In the genomic region with DNA sequence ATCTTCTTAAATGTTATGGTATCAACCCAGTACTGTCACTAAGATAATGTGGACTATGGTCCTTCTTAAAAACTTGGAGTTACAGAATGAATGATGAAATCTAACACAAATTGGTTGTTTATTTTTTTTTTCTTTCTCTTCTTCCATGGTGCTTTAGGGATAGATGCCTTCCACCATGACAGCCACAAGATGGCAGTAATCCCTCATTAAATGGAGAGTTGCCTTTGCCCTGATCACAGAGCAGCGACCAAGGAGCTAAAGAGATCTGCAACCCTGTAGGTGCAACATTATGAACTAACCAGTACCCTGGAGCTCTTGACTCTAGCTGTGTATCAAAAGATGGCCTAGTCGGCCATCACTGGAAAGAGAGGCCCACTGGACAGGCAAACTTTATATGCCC, we compare ENCODE assay signal across 8 mouse cellular contexts.
DNase-seq lines count a peak whose midpoint lies in the region; ATAC-seq and TF ChIP-seq lines count a peak whose summit lies in the region.
"Not testable (repeated sequence)": the region's sequence is repeated elsewhere in the genome, so short reads cannot be mapped to it uniquely, and the experiment has no call there.

No protein-coding gene starts in this region.

- H3K27me3 ChIP-seq in MEL (ENCODE audit: control insufficient read depth in 1 of 2, insufficient read depth in 2 of 2, low read length in 2 of 2); forebrain, embryonic 13.5 days; kidney, embryonic 16.5 days (ENCODE audit: insufficient read depth, low read length); midbrain, embryonic 12.5 days: not testable (repeated sequence)

- H3K36me3 ChIP-seq in MEL (ENCODE audit: control insufficient read depth in 1 of 2, insufficient read depth in 2 of 2, low read length in 2 of 2); forebrain, embryonic 13.5 days (ENCODE audit: poor library complexity, severe bottlenecking); kidney, embryonic 16.5 days (ENCODE audit: insufficient read depth, low read length); midbrain, embryonic 12.5 days: not testable (repeated sequence)

- TF ChIP-seq POLR2A in MEL (IDR thresholded peaks at IDR 0.05; ENCODE audit: control insufficient read depth in 1 of 2, insufficient read depth in 1 of 2, low read depth in 1 of 2, low read length in 2 of 2, poor library complexity in 1 of 2) = not testable (repeated sequence)

- H3K9me3 ChIP-seq in MEL (replicated peaks; ENCODE audit: insufficient read depth, low read length); forebrain, embryonic 13.5 days (replicated peaks); kidney, embryonic 16.5 days (ENCODE audit: low read length); midbrain, embryonic 12.5 days: not testable (repeated sequence)

- peak; percentile 92 for ATAC-seq in forebrain, embryonic 13.5 days
- ATAC-seq in kidney, embryonic 16.5 days (ENCODE audit: low FRiP score, low TSS enrichment) = peak; percentile 82; the same call in 1 of the 2 replicates
- ATAC-seq in midbrain, embryonic 12.5 days (ENCODE audit: low FRiP score, low read depth) = peak; percentile 75

- not testable (repeated sequence) for H3K79me2 ChIP-seq in MEL (ENCODE audit: control insufficient read depth, insufficient read depth, low read length, poor library complexity)

- DNase-seq in MEL (ENCODE audit: low read depth, low spot score) = peak; percentile 38
- peak; percentile 2 for DNase-seq in cerebellum, adult 11-12 months
- peak; percentile 2 to 5 for DNase-seq in heart, postnatal 36 days
- peak; percentile 17 to 25 for DNase-seq in left cerebral cortex, postnatal 36 days (ENCODE audit: low spot score in 2 of 2)
- DNase-seq in right cerebral cortex, postnatal 25 days = peak; percentile 18

- not testable (repeated sequence) for TF ChIP-seq EP300 in MEL (IDR thresholded peaks at IDR 0.05; ENCODE audit: low read depth in 1 of 2, low read length in 2 of 2)

- peak; percentile 46 for TF ChIP-seq RAD21 in MEL (IDR thresholded peaks at IDR 0.05; ENCODE audit: low read depth, low read length)

- peak in 2 of 3 experiments; percentile 21 to 45; a peak in 3 of 6 replicates for TF ChIP-seq CTCF in MEL (IDR thresholded peaks at IDR 0.05 in 2 of 3, conservative IDR thresholded peaks at IDR 0.05 in 1 of 3; ENCODE audit: control insufficient read depth in 1 of 3, insufficient read depth in 1 of 3, low read depth in 2 of 3, low read length in 3 of 3, poor library complexity in 1 of 3, severe bottlenecking in 1 of 3)

- not testable (repeated sequence) for H3K4me2 ChIP-seq in forebrain, embryonic 13.5 days; kidney, embryonic 16.5 days (replicated peaks; ENCODE audit: low read depth, low read length); midbrain, embryonic 12.5 days (replicated peaks)

- intact Hi-C loops in heart, postnatal 36 days (cut with DNase I) = loop anchor here (1.0 kb wide), 1 partner anchor 856 kb away; no protein-coding TSS in a partner anchor
- intact Hi-C loops in left cerebral cortex, postnatal 36 days (cut with DNase I) = loop anchor here (5.0 kb wide), 1 partner anchor 1338 kb away; no protein-coding TSS in a partner anchor

- WGBS in forebrain, embryonic 13.5 days = 3% methylated on average over 2 of the region's 2 CpGs
- WGBS in kidney, embryonic 16.5 days = 0% methylated on average over 2 of the region's 2 CpGs
- WGBS in midbrain, embryonic 12.5 days = 7% methylated on average over 2 of the region's 2 CpGs

- H3K4me3 ChIP-seq in MEL (ENCODE audit: control insufficient read depth in 1 of 2, insufficient read depth in 1 of 2, low read depth in 2 of 2, low read length in 2 of 2); forebrain, embryonic 13.5 days; kidney, embryonic 16.5 days (ENCODE audit: low read length); midbrain, embryonic 12.5 days: not testable (repeated sequence)

- H3K27ac ChIP-seq in MEL (ENCODE audit: control insufficient read depth, low read depth, low read length); forebrain, embryonic 13.5 days; kidney, embryonic 16.5 days (ENCODE audit: low read length); midbrain, embryonic 12.5 days (replicated peaks): not testable (repeated sequence)

- H3K9ac ChIP-seq in MEL (ENCODE audit: control insufficient read depth, low read depth, low read length, poor library complexity, severe bottlenecking); forebrain, embryonic 13.5 days; kidney, embryonic 16.5 days (replicated peaks; ENCODE audit: low read length); midbrain, embryonic 12.5 days (replicated peaks): not testable (repeated sequence)

- not testable (repeated sequence) for H3K4me1 ChIP-seq in MEL (ENCODE audit: control insufficient read depth in 1 of 2, insufficient read depth in 2 of 2, low read length in 2 of 2); forebrain, embryonic 13.5 days; kidney, embryonic 16.5 days (ENCODE audit: insufficient read depth, low read length); midbrain, embryonic 12.5 days
